Mouse (Mus musculus) effector memory CD4-positive, alpha-beta T cell, adult 5 months (primary cell): ENCODE data around the gene Gm15293. TPM values are rescaled to one million over a fixed set of nuclear protein-coding genes. Genes with fewer than 3 reads are reported as not detected.

Source experiments
- polyA plus RNA-seq: library from polyadenylated mRNA; unstranded; fragments of 100-300 nt; shearing (Covaris generic); gene quantifications from one replicate; pipeline ENCODE4 v1.2.1, GENCODE M21; 2017

The Gm15293 gene
- not detected for polyA plus RNA-seq

GRCm38 (mm10) chr8:21201261-21201660, at the start of gene Gm15293:
Gene Gm15293 (plus strand): TSS chr8:21201561.

GRCm38 (mm10) chr8:21161977-21162376, 39.4 kb upstream of the Gm15293 start, which contains the start of gene Defa22:
Gene Defa22 (plus strand): TSS chr8:21162277.

GRCm38 (mm10) chr8:21191314-21191713, 10.0 kb upstream of the Gm15293 start, which contains the start of gene Defa31:
Gene Defa31 (plus strand): TSS chr8:21191614.

Other genes starting within 250 kb of the Gm15293 start
- not detected for gene Defa21, start 176.0 kb upstream of the Gm15293 start, polyA plus RNA-seq
- gene Defa23, start 146.5 kb upstream of the Gm15293 start, polyA plus RNA-seq: not detected
- gene Defa35, start 136.5 kb upstream of the Gm15293 start, polyA plus RNA-seq: not detected
- not detected for gene Defa25, start 117.1 kb upstream of the Gm15293 start, polyA plus RNA-seq
- gene Gm14851, start 105.5 kb upstream of the Gm15293 start, polyA plus RNA-seq: not detected
- gene Defa30, start 66.9 kb upstream of the Gm15293 start, polyA plus RNA-seq: not detected
- gene Defa22, start 39.3 kb upstream of the Gm15293 start, polyA plus RNA-seq: not detected
- not detected for gene Defa31, start 9.9 kb upstream of the Gm15293 start, polyA plus RNA-seq
- not detected for gene Gm15292, start 48.2 kb downstream of the Gm15293 start, polyA plus RNA-seq
- gene Defa27, start 114.0 kb downstream of the Gm15293 start, polyA plus RNA-seq: not detected
- not detected for gene Defa29, start 125.5 kb downstream of the Gm15293 start, polyA plus RNA-seq
- gene Defa2, start 177.0 kb downstream of the Gm15293 start, polyA plus RNA-seq: not detected
- not detected for gene Defa33, start 190.2 kb downstream of the Gm15293 start, polyA plus RNA-seq
- gene Defa36, start 225.8 kb downstream of the Gm15293 start, polyA plus RNA-seq: not detected